Mouse (Mus musculus) ovary, postnatal 14 days (tissue): ENCODE data around the gene Cox8a.
A peak's percentile ranks its signal among the peaks of the same experiment; 100 is the strongest.

Source experiments
- DNase-seq: peaks from one replicate; pipeline ENCODE4 v3.0.0; 2022; ENCODE audit warnings: low spot score

Gene Cox8a

GRCm38 (mm10) chr19:7222196-7222595, 4.8 kb upstream of the Cox8a start:
- DNase-seq = no peak

GRCm38 (mm10) chr19:7218753-7219152, 1.3 kb upstream of the Cox8a start:
- no peak for DNase-seq

GRCm38 (mm10) chr19:7217926-7218267, 481 bp upstream of the Cox8a start:
- DNase-seq = no peak

- DNase-seq = no peak
These were observed 2.9 kb downstream of the Cox8a start for GRCm38 (mm10) chr19:7214484-7214883.

- DNase-seq = no peak
These were observed 4.4 kb downstream of the Cox8a start for GRCm38 (mm10) chr19:7213010-7213409.

GRCm38 (mm10) chr19:7212216-7212615, 5.2 kb downstream of the Cox8a start:
- DNase-seq = no peak

GRCm38 (mm10) chr19:7209907-7210646, 7.3 kb downstream of the Cox8a start:
- no peak for DNase-seq

GRCm38 (mm10) chr19:7205753-7206736, 11.4 kb downstream of the Cox8a start, which contains the start of gene Otub1:
Gene Otub1 (minus strand): TSS chr19:7206316.
- DNase-seq = peak; percentile 87

GRCm38 (mm10) chr19:7205326-7205725, 12.1 kb downstream of the Cox8a start:
- DNase-seq = no peak

GRCm38 (mm10) chr19:7204898-7205297, 12.5 kb downstream of the Cox8a start:
- no peak for DNase-seq

- DNase-seq = no peak
These were observed 17.0 kb downstream of the Cox8a start for GRCm38 (mm10) chr19:7200427-7200826.

- no peak for DNase-seq
These were observed 18.3 kb downstream of the Cox8a start for GRCm38 (mm10) chr19:7199089-7199488.

GRCm38 (mm10) chr19:7197445-7197844, 20.0 kb downstream of the Cox8a start:
- DNase-seq = no peak

GRCm38 (mm10) chr19:7196741-7197270, 20.6 kb downstream of the Cox8a start:
- DNase-seq = no peak

GRCm38 (mm10) chr19:7195900-7196728, 21.3 kb downstream of the Cox8a start:
- DNase-seq = peak; percentile 59

- no peak for DNase-seq
These were observed 24.9 kb downstream of the Cox8a start for GRCm38 (mm10) chr19:7192561-7192967.

GRCm38 (mm10) chr19:7191639-7192038, 25.8 kb downstream of the Cox8a start:
- no peak for DNase-seq

- DNase-seq = no peak
These were observed 26.4 kb downstream of the Cox8a start for GRCm38 (mm10) chr19:7190986-7191385.

- no peak for DNase-seq
These were observed 28.4 kb downstream of the Cox8a start for GRCm38 (mm10) chr19:7189026-7189425.

- DNase-seq = no peak
These were observed 30.3 kb downstream of the Cox8a start for GRCm38 (mm10) chr19:7187157-7187556.

- DNase-seq = no peak
These were observed 31.6 kb downstream of the Cox8a start for GRCm38 (mm10) chr19:7185715-7186291.
